Mouse (Mus musculus) neural tube, embryonic 15.5 days (tissue): ENCODE data around the gene Il18bp. TPM values are rescaled to one million over a fixed set of nuclear protein-coding genes. Genes with fewer than 3 reads are reported as not detected.
"Not testable (repeated sequence)": the region's sequence is repeated elsewhere in the genome, so short reads cannot be mapped to it uniquely, and the experiment has no call there.

Experiments
- ATAC-seq: fragments of 200-750 bp; cut with Nextera tagmentation; 2 replicates; pipeline ENCODE4 v1.8.0; 2017; ENCODE audit warnings: mild to moderate bottlenecking, moderate TSS enrichment, moderate library complexity; ENCODE audit not compliant: low FRiP score
- H3K27ac ChIP-seq: fragments of 300-500 bp; sonication (generic); replicated peaks from 2 replicates; pipeline ENCODE4 v1.5.1; 2015; ENCODE audit warnings: mild to moderate bottlenecking, inconsistent platforms
- H3K27me3 ChIP-seq: fragments of 300-500 bp; sonication (generic); replicated peaks from 2 replicates; pipeline ENCODE4 v1.6.1; 2015; ENCODE audit warnings: inconsistent platforms
- H3K36me3 ChIP-seq: fragments of 300-500 bp; sonication (generic); 2 replicates; pipeline ENCODE4 v1.6.1; 2015; ENCODE audit warnings: inconsistent platforms
- H3K4me1 ChIP-seq: fragments of 300-500 bp; sonication (generic); 2 replicates; pipeline ENCODE4 v1.6.1; 2015; ENCODE audit warnings: inconsistent platforms
- H3K4me2 ChIP-seq: fragments of 300-500 bp; sonication (generic); 2 replicates; pipeline ENCODE4 v1.6.1; 2015; ENCODE audit warnings: inconsistent platforms, mild to moderate bottlenecking, moderate library complexity
- H3K4me3 ChIP-seq: fragments of 300-500 bp; sonication (generic); replicated peaks from 2 replicates; pipeline ENCODE4 v1.5.1; 2015; ENCODE audit warnings: mild to moderate bottlenecking, inconsistent platforms
- H3K9ac ChIP-seq: fragments of 300-500 bp; sonication (generic); replicated peaks from 2 replicates; pipeline ENCODE4 v1.6.1; 2015; ENCODE audit warnings: mild to moderate bottlenecking, inconsistent platforms
- H3K9me3 ChIP-seq: fragments of 300-500 bp; sonication (generic); replicated peaks from 2 replicates; pipeline ENCODE4 v1.6.1; 2016; ENCODE audit warnings: inconsistent platforms
- WGBS: fragments of 180-500 bp; shearing (Covaris S2); methylation state at CpG from one replicate; pipeline ENCODE4 v1.1.7; 2015; ENCODE audit warnings: mixed read lengths; 5-methylcytosine and 5-hydroxymethylcytosine counted together
- polyA plus RNA-seq: library from polyadenylated mRNA; unstranded; fragments of >200 nt; fragmentation: Nextera tagmentation; extraction: Ambion mirVana; gene quantifications from 2 replicates; pipeline ENCODE4 v1.2.1, GENCODE M21; 2015

Gene Il18bp
- polyA plus RNA-seq, 1 experiment from 2014 or later = 3.8 TPM

DNA sequence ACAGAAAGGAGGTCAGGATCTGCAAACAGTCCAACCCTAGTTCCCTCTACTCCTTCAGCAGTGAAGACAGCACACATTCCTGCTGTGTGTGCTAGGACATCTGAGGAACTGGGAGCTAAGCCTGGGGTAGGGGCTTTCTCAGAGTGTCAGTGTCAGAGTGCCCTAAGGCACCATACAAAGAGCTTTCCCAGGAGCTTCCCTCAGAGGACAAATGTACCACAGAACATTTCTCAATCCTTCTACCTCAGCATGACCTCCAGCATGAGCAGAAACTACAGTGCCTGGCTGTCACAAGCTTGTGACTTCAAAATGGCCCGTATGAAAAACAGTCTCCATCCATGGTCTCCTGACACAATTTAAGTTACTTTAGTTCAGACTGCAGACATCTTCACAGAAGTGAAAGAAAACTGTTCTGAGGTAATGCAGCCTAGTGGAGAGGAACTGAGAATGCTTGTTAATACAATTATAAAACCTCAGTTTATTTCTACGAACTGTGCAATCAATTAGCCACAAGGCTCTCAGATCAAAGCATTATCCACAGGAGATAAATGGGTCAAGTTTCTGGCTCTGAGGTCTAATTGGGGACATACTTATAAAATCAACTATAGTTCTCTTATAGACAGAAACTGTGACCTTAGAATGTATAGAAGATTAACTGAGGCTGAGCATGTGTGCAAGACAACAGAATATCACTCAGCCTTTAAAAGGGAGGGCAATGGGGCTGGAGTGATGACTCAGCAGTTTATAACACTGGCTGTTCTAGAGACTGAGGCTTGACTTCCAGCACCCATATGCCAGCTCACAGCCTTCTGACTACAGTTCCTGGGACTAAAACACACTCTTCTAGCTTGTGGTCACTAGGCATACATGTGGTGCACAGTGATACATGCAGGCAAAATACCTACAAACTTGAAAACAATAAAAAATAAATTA lies 7.0 kb upstream of the Il18bp start:
- no peaks in the 10 kb centered on the region for H3K27me3 ChIP-seq
- 83% methylated on average over 2 of the region's 2 CpGs for WGBS
- H3K4me1 ChIP-seq = no peaks in the 10 kb centered on the region
- no peak overlapping the region for H3K27ac ChIP-seq
- H3K9ac ChIP-seq = no peak overlapping the region
- no peak overlapping the region for H3K4me3 ChIP-seq
- H3K36me3 ChIP-seq = peaks cover 61% of the 10 kb centered on the region
- no peaks in the 10 kb centered on the region for H3K9me3 ChIP-seq
- no peak overlapping the region for H3K4me2 ChIP-seq
- ATAC-seq = no peak

DNA sequence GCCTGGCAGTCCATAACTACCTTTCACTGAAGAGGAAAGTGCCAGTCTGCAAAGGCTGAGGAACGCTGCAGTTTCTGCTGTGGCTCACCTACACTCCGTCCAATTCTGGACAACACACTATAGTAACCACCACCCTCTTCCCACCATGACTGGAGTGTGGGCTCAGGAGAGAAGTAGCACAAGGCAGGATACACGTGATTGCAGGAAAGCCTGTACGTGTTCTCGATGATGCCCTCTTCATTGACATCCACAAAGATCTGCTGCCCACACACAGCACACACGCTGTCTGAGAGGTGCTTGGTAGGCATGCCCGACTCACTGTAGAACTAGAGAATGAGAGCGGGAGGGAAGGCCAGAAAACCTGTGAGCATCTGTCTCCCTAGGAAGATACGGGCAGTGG lies 5.3 kb upstream of the Il18bp start:
- Histone ChIP-seq H3K4me1 (no peaks in the 10 kb centered on the region), H3K9ac (no peak overlapping the region), H3K4me2 (no peak overlapping the region), H3K9me3 (no peaks in the 10 kb centered on the region), H3K36me3 (peaks cover 63% of the 10 kb centered on the region), H3K27ac (no peak overlapping the region), H3K4me3 (no peak overlapping the region), H3K27me3 (no peaks in the 10 kb centered on the region)
- ATAC-seq = no peak
- WGBS = 96% methylated on average over 9 of the region's 9 CpGs

DNA sequence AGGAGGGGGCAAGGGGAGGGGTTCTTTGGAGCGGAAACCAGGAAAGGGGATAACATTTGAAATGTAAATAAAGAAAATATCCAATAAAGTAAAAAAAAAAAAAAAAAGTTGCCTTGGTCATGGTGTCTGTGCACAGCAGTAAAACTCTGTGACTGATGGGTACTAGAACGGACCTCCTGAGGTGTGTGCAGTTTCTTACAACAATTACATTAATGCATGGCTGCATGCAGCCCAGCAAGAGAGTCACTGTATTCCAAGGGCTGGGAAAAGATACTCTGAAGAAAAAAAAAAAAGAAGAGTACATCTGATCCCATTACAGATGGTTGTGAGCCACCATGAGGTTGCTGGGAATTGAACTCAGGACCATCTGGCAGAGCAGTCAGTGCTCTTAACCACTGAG lies 2.4 kb upstream of the Il18bp start:
- not testable (repeated sequence) for H3K27ac ChIP-seq, H3K9ac ChIP-seq, H3K4me2 ChIP-seq, H3K27me3 ChIP-seq, H3K9me3 ChIP-seq, H3K4me1 ChIP-seq, H3K4me3 ChIP-seq
- peaks cover 75% of the 10 kb centered on the region for H3K36me3 ChIP-seq
- 75% methylated on average over 2 of the region's 2 CpGs for WGBS
- 0 out of 2 replicates have a peak, but pooled peaks have one; percentile 62 for ATAC-seq

DNA sequence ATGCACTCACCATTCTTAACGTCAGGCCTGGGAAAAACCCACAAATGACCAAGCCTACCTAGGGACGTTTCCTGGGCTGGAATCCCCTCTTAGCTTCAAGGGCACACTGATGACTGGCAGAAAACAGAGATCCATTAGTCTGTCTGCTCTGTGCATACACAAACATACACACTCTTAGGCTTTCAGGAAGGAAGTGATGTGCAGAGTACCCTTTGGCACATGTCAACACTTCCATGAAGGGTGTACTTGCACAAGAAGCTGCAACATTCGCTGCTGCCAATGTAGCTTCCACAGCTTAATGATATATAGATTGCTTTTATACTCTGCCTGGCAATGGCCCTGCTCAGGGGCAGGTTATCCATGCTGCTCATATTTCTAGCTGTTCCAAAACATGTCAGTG lies 872 bp upstream of the Il18bp start:
- Histone ChIP-seq H3K4me1 (no peaks in the 10 kb centered on the region), H3K4me2 (no peak overlapping the region), H3K36me3 (peaks cover 87% of the 10 kb centered on the region), H3K27me3 (no peaks in the 10 kb centered on the region), H3K9me3 (no peaks in the 10 kb centered on the region), H3K9ac (no peak overlapping the region), H3K4me3 (no peak overlapping the region), H3K27ac (peak overlapping the region; percentile 20)
- no peak for ATAC-seq
- 73% methylated on average over 3 of the region's 3 CpGs for WGBS

DNA sequence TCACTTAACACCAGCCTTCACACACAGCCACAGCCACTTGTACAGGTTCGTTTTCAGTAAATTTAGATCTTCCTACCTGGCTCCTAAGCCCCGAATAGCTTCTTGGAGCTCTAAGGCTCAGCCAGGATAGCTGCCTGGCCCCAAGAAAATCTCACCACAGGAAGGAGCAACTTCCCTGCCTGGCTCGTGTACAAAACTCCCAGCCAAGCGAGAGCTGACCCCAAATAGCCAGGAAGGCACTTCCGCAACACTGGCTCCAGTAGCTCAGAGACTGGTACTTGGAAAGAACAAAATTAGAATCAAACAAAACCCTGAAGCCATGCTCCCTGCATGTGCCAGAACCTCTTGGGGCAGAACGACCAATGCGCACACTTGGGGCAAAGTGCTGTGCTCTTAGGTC lies 456 bp downstream of the Il18bp start:
- ATAC-seq = no peak
- Histone ChIP-seq H3K27ac (no peak overlapping the region; the same call in 1 of the 2 replicates), H3K9ac (no peak overlapping the region), H3K36me3 (peaks cover 90% of the 10 kb centered on the region), H3K27me3 (no peaks in the 10 kb centered on the region), H3K4me2 (no peak overlapping the region), H3K4me1 (no peaks in the 10 kb centered on the region), H3K4me3 (no peak overlapping the region), H3K9me3 (no peaks in the 10 kb centered on the region)
- WGBS = 85% methylated on average over 7 of the region's 7 CpGs

DNA sequence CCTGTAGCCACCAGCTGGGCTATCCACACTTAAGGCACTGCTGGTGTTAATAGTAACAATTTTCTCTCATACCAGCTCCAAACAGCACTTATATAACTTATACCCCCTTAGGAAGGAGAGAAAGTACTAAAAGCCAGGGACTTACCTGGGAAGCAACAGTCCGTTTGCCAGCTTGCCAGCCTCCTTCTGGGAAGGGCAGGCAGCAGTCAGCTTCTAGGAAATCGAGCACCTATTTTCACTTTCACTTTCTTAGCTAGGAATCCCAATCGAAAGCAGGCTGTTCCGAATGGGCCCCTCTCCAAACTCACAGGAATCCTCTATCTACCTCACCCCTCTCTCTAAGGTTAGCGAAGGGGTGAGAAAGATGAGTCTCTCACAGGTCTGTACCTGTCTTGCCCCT lies 1.0 kb downstream of the Il18bp start:
- WGBS = 89% methylated on average over 5 of the region's 5 CpGs
- H3K9ac ChIP-seq = no peak overlapping the region
- H3K4me1 ChIP-seq = no peaks in the 10 kb centered on the region
- H3K27me3 ChIP-seq = no peaks in the 10 kb centered on the region
- no peak overlapping the region for H3K4me3 ChIP-seq
- no peak overlapping the region for H3K27ac ChIP-seq
- no peaks in the 10 kb centered on the region for H3K9me3 ChIP-seq
- no peak for ATAC-seq
- no peak overlapping the region for H3K4me2 ChIP-seq
- H3K36me3 ChIP-seq = peaks cover 90% of the 10 kb centered on the region

DNA sequence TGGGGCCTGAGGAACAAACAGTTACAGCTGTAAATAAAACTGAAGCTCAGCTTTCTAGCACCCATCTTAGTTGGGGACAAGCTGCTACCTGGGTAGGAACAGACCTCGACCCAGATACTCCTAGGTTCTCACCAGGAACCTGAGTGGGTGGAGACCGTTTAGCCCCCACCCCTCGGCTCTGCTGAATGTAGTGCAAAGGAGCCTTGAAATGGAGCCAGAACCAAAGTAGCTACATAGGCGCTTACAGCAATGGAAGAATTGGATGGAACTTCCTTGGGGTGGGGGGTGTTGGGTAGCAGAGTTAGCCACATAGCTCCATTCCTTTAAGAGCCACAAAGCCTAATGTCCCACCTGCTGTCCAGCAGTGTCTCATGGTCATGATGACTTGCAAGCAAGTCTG lies 1.6 kb downstream of the Il18bp start:
- no peak overlapping the region for H3K9ac ChIP-seq
- no peaks in the 10 kb centered on the region for H3K4me1 ChIP-seq
- H3K36me3 ChIP-seq = peaks cover 90% of the 10 kb centered on the region
- no peaks in the 10 kb centered on the region for H3K9me3 ChIP-seq
- WGBS = 79% methylated on average over 4 of the region's 4 CpGs
- no peak overlapping the region for H3K4me3 ChIP-seq
- no peak overlapping the region for H3K4me2 ChIP-seq
- ATAC-seq = no peak
- no peaks in the 10 kb centered on the region for H3K27me3 ChIP-seq
- no peak overlapping the region for H3K27ac ChIP-seq

DNA sequence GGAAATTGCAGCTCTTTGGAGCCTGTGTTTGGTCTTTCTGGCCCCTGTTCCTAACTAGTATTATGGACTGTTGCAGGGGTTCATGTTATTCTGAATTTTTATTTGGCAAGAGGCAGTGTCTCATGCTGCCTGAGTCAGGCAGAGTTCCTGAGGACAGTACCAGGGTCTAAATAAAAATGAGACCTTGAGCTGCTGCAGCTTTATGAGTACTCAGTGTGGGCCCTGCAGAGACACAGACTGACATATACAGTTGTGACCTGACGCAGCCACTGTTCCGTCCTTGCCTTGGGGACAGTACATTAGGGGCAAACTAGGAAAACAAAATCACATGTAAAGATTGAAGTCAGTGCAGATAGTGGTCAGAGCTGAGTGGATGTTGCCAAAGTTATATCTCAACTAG lies 3.5 kb downstream of the Il18bp start:
- no peaks in the 10 kb centered on the region for H3K4me1 ChIP-seq
- no peak overlapping the region for H3K4me3 ChIP-seq
- WGBS = 86% methylated on average over 2 of the region's 2 CpGs
- no peaks in the 10 kb centered on the region for H3K27me3 ChIP-seq
- H3K9me3 ChIP-seq = no peaks in the 10 kb centered on the region
- H3K36me3 ChIP-seq = peaks cover 98% of the 10 kb centered on the region
- no peak overlapping the region for H3K9ac ChIP-seq
- H3K4me2 ChIP-seq = no peak overlapping the region
- ATAC-seq = no peak
- H3K27ac ChIP-seq = 0 out of 2 replicates have a peak overlapping the region, but pooled peaks have one; percentile 20

DNA sequence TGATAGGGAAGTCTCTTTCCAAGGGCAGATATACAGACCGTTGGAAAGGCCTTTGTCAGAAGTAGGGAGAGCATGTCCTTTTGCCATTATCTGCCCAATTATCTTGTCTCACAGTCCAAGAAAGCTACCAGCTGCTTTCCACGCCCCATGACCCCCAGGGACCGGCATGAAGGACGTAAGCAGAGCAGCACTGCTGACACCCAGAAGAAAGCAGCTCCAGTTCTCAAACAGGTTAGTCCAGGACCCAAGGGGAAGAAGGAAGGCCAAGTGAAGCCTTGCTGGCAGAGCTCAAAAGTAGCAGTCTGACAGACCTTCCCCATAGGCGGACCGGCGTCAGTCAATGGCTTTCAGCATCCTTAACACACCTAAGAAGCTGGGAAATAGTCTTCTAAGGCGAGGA lies 5.1 kb downstream of the Il18bp start:
- H3K27me3 ChIP-seq = no peaks in the 10 kb centered on the region
- WGBS = 89% methylated on average over 8 of the region's 8 CpGs
- no peaks in the 10 kb centered on the region for H3K4me1 ChIP-seq
- H3K9ac ChIP-seq = no peak overlapping the region
- H3K27ac ChIP-seq = no peak overlapping the region
- H3K9me3 ChIP-seq = no peaks in the 10 kb centered on the region
- peaks cover 99% of the 10 kb centered on the region for H3K36me3 ChIP-seq
- H3K4me3 ChIP-seq = no peak overlapping the region
- H3K4me2 ChIP-seq = no peak overlapping the region
- no peak for ATAC-seq

DNA sequence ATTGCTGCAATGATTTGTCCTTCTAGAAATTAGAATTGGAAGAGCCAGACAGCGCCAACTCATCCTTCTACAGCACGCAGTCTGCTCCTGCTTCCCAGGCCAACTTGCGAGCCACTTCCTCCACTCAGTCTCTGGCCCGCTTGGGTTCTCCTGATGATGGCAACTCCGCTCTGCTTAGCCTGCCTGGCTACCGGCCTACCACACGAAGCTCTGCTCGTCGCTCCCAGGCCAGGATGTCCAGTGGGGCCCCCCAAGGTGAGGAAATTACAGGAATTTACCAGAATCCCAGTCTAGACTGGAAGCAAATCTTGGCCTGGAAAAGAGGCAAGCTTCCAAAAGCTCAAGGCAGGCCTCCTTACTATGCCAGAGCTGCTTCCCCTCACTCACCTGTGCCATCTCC lies 6.6 kb downstream of the Il18bp start:
- Histone ChIP-seq H3K4me1 (no peaks in the 10 kb centered on the region), H3K4me2 (no peak overlapping the region), H3K9ac (no peak overlapping the region), H3K4me3 (no peak overlapping the region), H3K27me3 (no peaks in the 10 kb centered on the region), H3K9me3 (no peaks in the 10 kb centered on the region), H3K36me3 (peaks cover 93% of the 10 kb centered on the region), H3K27ac (no peak overlapping the region)
- no peak for ATAC-seq
- WGBS = 92% methylated on average over 9 of the region's 9 CpGs

DNA sequence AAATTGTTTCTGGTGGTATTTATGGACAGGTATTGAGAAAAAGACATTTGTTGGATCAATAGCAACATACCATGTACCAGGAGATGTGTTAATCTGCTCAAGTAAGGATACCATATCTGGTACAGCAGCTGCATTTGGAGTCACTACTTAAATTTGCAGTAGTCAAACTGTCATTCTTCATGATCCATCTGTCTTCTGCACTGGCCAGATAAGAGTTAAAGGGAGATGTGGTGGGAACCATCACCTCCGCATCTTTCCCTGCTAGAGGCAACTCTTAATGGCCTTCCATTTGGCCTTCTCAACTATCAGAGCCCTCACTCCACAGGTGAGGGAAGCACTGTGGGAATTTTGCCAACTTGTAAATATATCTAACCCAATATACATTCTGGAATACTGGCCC lies 12.0 kb downstream of the Il18bp start:
- no peaks in the 10 kb centered on the region for H3K9me3 ChIP-seq
- peaks cover 85% of the 10 kb centered on the region for H3K36me3 ChIP-seq
- no peaks in the 10 kb centered on the region for H3K4me1 ChIP-seq
- no peak overlapping the region for H3K4me3 ChIP-seq
- H3K27ac ChIP-seq = no peak overlapping the region
- no peak for ATAC-seq
- WGBS = 86% methylated on average over 1 of the region's 1 CpGs
- no peak overlapping the region for H3K9ac ChIP-seq
- H3K4me2 ChIP-seq = no peak overlapping the region
- H3K27me3 ChIP-seq = no peaks in the 10 kb centered on the region

DNA sequence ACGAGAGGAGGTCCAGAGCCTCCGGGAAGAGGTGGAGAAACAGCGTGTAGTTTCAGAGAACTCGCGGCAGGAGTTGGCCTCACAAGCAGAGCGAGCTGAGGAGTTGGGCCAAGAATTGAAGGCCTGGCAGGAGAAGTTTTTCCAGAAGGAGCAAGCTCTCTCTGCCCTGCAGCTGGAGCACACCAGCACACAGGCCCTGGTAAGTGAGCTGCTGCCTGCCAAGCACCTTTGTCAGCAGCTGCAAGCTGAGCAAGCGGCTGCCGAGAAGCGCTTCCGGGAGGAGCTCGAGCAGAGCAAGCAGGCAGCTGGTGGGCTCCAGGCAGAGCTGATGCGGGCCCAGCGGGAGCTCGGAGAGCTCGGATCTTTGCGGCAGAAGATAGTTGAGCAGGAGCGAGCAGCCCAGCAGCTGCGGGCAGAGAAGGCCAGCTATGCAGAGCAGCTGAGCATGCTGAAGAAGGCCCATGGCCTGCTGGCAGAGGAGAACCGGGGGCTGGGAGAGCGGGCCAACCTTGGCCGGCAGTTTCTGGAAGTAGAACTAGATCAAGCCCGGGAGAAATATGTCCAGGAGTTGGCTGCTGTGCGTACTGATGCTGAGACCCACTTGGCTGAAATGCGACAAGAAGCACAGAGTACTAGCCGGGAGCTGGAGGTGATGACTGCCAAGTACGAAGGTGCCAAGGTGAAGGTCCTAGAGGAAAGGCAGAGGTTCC lies 17.4 kb downstream of the Il18bp start:
- Histone ChIP-seq H3K4me3 (no peak overlapping the region), H3K4me2 (no peak overlapping the region), H3K27me3 (no peaks in the 10 kb centered on the region), H3K9ac (no peak overlapping the region), H3K27ac (peak overlapping the region; percentile 45), H3K36me3 (peaks cover 89% of the 10 kb centered on the region), H3K4me1 (peaks cover 14% of the 10 kb centered on the region; the same call in 1 of the 2 replicates), H3K9me3 (no peaks in the 10 kb centered on the region)
- WGBS = 85% methylated on average over 26 of the region's 26 CpGs
- ATAC-seq = no peak
